Comparison of ENCODE assay signal across 14 mouse cellular contexts in the genomic region with DNA sequence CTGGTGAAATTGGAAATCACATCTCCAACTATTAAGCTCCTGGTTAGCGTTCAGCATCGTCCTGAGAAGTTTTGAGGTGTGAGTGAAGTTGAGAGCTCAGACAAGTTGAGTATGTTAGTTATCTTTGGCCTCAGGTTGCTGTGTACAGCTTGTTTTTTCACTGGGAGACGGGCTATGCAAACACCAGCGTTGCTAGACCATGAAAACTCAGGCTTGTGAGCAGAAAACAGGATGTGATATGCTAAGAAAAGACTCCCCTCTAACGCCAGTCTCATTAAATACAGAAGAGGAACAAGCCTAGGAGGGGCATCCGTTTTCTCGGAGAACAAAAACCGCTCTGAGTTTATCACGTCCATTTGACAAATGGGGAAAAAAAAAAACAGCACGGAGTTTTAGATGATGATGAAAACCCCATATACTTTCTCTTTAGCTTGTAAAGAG. TPM values are rescaled to one million over a fixed set of nuclear protein-coding genes. Genes with fewer than 3 reads are reported as not detected.
DNase-seq lines count a peak whose midpoint lies in the region; ATAC-seq lines count a peak whose summit lies in the region.
"Had no signal": no experiment of that assay in that cellular context is flagged by ENCODE, and none has a peak within 500 bp of the region (broad histone marks: within the 10 kb centered on the region; RNA-seq: fewer than 3 reads in every experiment).

No protein-coding gene starts in this region.

- peak overlapping the region; percentile 60; the same call in 1 of the 2 replicates for H3K27ac ChIP-seq in liver, embryonic 12.5 days
- H3K27ac ChIP-seq: intestine, embryonic 15.5 days had no signal

- ATAC-seq in liver, embryonic 12.5 days, result no peak
- peak; percentile 62 for ATAC-seq in inflammation-experienced regulatory T-cells, adult 6 months
- peak; percentile 57 for ATAC-seq in neutrophil, adult 5-6 weeks (ENCODE audit: extremely low read depth, insufficient number of reproducible peaks, low FRiP score, poor library complexity, severe bottlenecking)
- ATAC-seq in cerebellum, adult (ENCODE audit: insufficient number of reproducible peaks, low FRiP score, low TSS enrichment), result no peak
- ATAC-seq: intestine, embryonic 15.5 days had no signal

- 21% methylated on average over 10 of the region's 10 CpGs for WGBS in liver, embryonic 12.5 days (ENCODE audit: insufficient replicate concordance)

- no peaks in the 10 kb centered on the region; the same call in 1 of the 2 replicates for H3K4me1 ChIP-seq in liver, embryonic 12.5 days
- H3K4me1 ChIP-seq: intestine, embryonic 15.5 days had no signal

- no peak for DNase-seq in liver
- DNase-seq in T-cell, adult 2 months (ENCODE audit: low spot score), result peak; percentile 51
- DNase-seq in neural tube, embryonic 10.5 days (ENCODE audit: extremely low spot score, low spot score), result no peak
- no peak for DNase-seq in urinary bladder, postnatal 10 days (ENCODE audit: low spot score)
- DNase-seq: cerebellum, adult 18-20 months; gastrocnemius, postnatal 10 days; right cerebral cortex, postnatal 4 days had no signal

- H3K4me2 ChIP-seq in liver, embryonic 12.5 days, result peak overlapping the region; percentile 26
- H3K4me2 ChIP-seq: intestine, embryonic 15.5 days had no signal

- no peaks in the 10 kb centered on the region for H3K36me3 ChIP-seq in liver, embryonic 12.5 days
- H3K36me3 ChIP-seq: intestine, embryonic 15.5 days had no signal

- H3K27me3 ChIP-seq in liver, embryonic 12.5 days (replicated peaks), result no peaks in the 10 kb centered on the region; the same call in 1 of the 2 replicates
- H3K27me3 ChIP-seq: intestine, embryonic 15.5 days had no signal

- H3K4me3 ChIP-seq in liver, embryonic 12.5 days, result no peak overlapping the region
- H3K4me3 ChIP-seq: intestine, embryonic 15.5 days had no signal

- H3K9ac ChIP-seq in liver, embryonic 12.5 days, result no peak overlapping the region
- H3K9ac ChIP-seq: intestine, embryonic 15.5 days had no signal

- no peaks in the 10 kb centered on the region for H3K9me3 ChIP-seq in liver, embryonic 12.5 days (replicated peaks)
- H3K9me3 ChIP-seq: intestine, embryonic 15.5 days had no signal

RNA-seq across cellular contexts. Expression of a gene that starts 0.9 kb away (rescaled TPM):
- polyA plus RNA-seq in liver, embryonic 12.5 days (2016; fragmentation: Nextera tagmentation; extraction: Ambion mirVana), result 0.05 and 0.19 TPM in 2 replicates
- 10 to 100 TPM in 2 of 3 experiments, 1 to 10 TPM in 1; 8.4 to 87.4 (median 63.4) TPM for polyA plus RNA-seq in inflammation-experienced regulatory T-cells, adult 6 months (2017; shearing (Covaris generic))
- total RNA-seq in neutrophil, adult 5-6 weeks (2017), result 965 and 1,002 TPM in 2 replicates
- polyA plus RNA-seq: limb, embryonic 11.5 days; neural tube, embryonic 11.5 days had no signal

RNA-seq across cellular contexts. Expression of a gene that starts 17.9 kb away (rescaled TPM):
- polyA plus RNA-seq in liver, embryonic 12.5 days (2016; fragmentation: Nextera tagmentation; extraction: Ambion mirVana), result 2.9 and 3.1 TPM in 2 replicates
- polyA plus RNA-seq in inflammation-experienced regulatory T-cells, adult 6 months (2017; shearing (Covaris generic)), result 10 to 100 TPM in 2 of 3 experiments, 1 to 10 TPM in 1; 4.3 to 76.2 (median 34.9) TPM
- 2,894 and 2,999 TPM in 2 replicates for total RNA-seq in neutrophil, adult 5-6 weeks (2017)

RNA-seq across cellular contexts. Expression of a gene that starts 36.3 kb away (rescaled TPM):
- polyA plus RNA-seq in liver, embryonic 12.5 days (2016; fragmentation: Nextera tagmentation; extraction: Ambion mirVana), result 5.6 and 6.9 TPM in 2 replicates
- 100 to 1,000 TPM in 2 of 3 experiments, 10 to 100 TPM in 1; 94.0 to 181 (median 103) TPM for polyA plus RNA-seq in inflammation-experienced regulatory T-cells, adult 6 months (2017; shearing (Covaris generic))
- total RNA-seq in neutrophil, adult 5-6 weeks (2017), result 108 and 112 TPM in 2 replicates

RNA-seq across cellular contexts. Expression of a gene that starts 42.1 kb away (rescaled TPM):
- polyA plus RNA-seq in liver, embryonic 12.5 days (2016; fragmentation: Nextera tagmentation; extraction: Ambion mirVana), result 12.5 and 13.5 TPM in 2 replicates
- polyA plus RNA-seq in inflammation-experienced regulatory T-cells, adult 6 months (2017; shearing (Covaris generic)), result 1,000 to 10,000 TPM in 2 of 3 experiments, 100 to 1,000 TPM in 1; 835 to 1,025 (median 1,010) TPM
- 312 and 336 TPM in 2 replicates for total RNA-seq in neutrophil, adult 5-6 weeks (2017)

RNA-seq across cellular contexts. Expression of a gene that starts 48.0 kb away (rescaled TPM):
- 0.11 TPM in 1 of 2 replicates, not detected in the other for polyA plus RNA-seq in liver, embryonic 12.5 days (2016; fragmentation: Nextera tagmentation; extraction: Ambion mirVana)
- polyA plus RNA-seq in inflammation-experienced regulatory T-cells, adult 6 months (2017; shearing (Covaris generic)), result 10 to 100 TPM in 2 of 3 experiments, 1 to 10 TPM in 1; 9.3 to 75.1 (median 44.7) TPM
- total RNA-seq in neutrophil, adult 5-6 weeks (2017), result 2,237 and 2,269 TPM in 2 replicates
- polyA plus RNA-seq: limb, embryonic 11.5 days; neural tube, embryonic 11.5 days had no signal

Comparison
In these comparisons a context has a peak if more than half of its experiments do, and no peak if none do; other contexts are left out.
1. ATAC-seq: peak in inflammation-experienced regulatory T-cells, adult 6 months (single experiment) and neutrophil, adult 5-6 weeks (single experiment); none in liver, embryonic 12.5 days (single experiment) and cerebellum, adult (single experiment).
2. RNA of a gene that starts 36.3 kb away (polyA plus RNA-seq): 94.0 to 181 TPM in inflammation-experienced regulatory T-cells, adult 6 months; 5.6 to 6.9 TPM in liver, embryonic 12.5 days; every median in the first group is over 10 times any median in the second.